Mouse (Mus musculus) ES-Bruce4 (cell line): ENCODE results near the gene 3110001I22Rik. TPM values are rescaled to one million over a fixed set of nuclear protein-coding genes. Genes with fewer than 3 reads are reported as not detected.

ENCODE experiments used
- H3K27ac ChIP-seq: 2 replicates; pipeline ENCODE4 v1.5.1; 2012; ENCODE audit warnings: low read length, inconsistent platforms; ENCODE audit not compliant: insufficient read depth
- H3K27me3 ChIP-seq: 2 replicates; pipeline ENCODE4 v1.6.1; 2012; ENCODE audit warnings: mild to moderate bottlenecking, low read length, inconsistent platforms; ENCODE audit not compliant: control insufficient read depth, poor library complexity, insufficient read depth, severe bottlenecking
- H3K36me3 ChIP-seq: 2 replicates; pipeline ENCODE4 v1.6.1; 2012; ENCODE audit warnings: inconsistent platforms, mild to moderate bottlenecking, low read length, moderate library complexity; ENCODE audit not compliant: control insufficient read depth, poor library complexity, insufficient read depth, severe bottlenecking
- H3K4me1 ChIP-seq: one replicate; pipeline ENCODE4 v1.8.1; 2011; ENCODE audit warnings: low read length; ENCODE audit not compliant: control insufficient read depth, insufficient read depth
- H3K4me3 ChIP-seq: 2 replicates; pipeline ENCODE4 v1.5.1; 2011; ENCODE audit warnings: low read depth, mild to moderate bottlenecking, low read length
- H3K9ac ChIP-seq: 2 replicates; pipeline ENCODE4 v1.6.1; 2012; ENCODE audit warnings: low read depth, mild to moderate bottlenecking, inconsistent platforms; ENCODE audit not compliant: poor library complexity, severe bottlenecking
- H3K9me3 ChIP-seq: replicated peaks from 2 replicates; pipeline ENCODE4 v1.6.1; 2012; ENCODE audit warnings: mild to moderate bottlenecking, low read length, inconsistent platforms; ENCODE audit not compliant: control insufficient read depth, poor library complexity, insufficient read depth, severe bottlenecking
- CTCF ChIP-seq: IDR thresholded peaks from one replicate; pipeline ENCODE4 v1.8.1; 2011; ENCODE audit warnings: low read depth, low read length
- EP300 ChIP-seq: IDR thresholded peaks from 2 replicates; pipeline ENCODE4 v1.6.1; 2011; ENCODE audit warnings: low read depth, low read length; ENCODE audit not compliant: insufficient read depth
- POLR2A ChIP-seq: IDR thresholded peaks from one replicate; pipeline ENCODE4 v1.8.1; 2011; ENCODE audit warnings: low read length; ENCODE audit not compliant: insufficient read depth
- polyA plus RNA-seq: library from polyadenylated mRNA; stranded (reverse); fragments of >200 nt; gene quantifications from 2 replicates; pipeline ENCODE4 v1.2.4, GENCODE M21; 2011; ENCODE audit warnings: low read depth; ENCODE audit not compliant: missing spikeins, insufficient read depth, insufficient read length

Gene 3110001I22Rik
- polyA plus RNA-seq, 1 experiment = 3.9 TPM

DNA sequence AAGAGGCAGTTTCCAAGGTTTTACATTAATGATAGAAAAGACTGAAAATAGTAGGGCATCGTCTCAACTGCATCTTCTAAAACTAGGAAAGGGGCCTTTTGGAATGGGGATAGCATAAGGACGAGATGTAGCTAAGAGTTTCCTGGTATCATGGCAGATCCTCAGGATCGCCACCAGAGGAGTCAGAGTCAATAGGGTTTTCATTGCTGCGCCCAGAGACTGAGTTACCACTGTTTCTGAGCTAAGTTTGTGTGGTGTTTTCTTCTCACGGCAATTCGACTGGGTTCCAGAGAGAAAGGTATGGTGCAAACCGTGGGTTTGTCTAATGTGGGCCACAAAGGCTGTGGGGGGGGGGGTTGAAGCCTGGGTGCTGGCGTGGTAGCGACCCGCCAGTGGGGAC is 32.9 kb downstream of the 3110001I22Rik start:
- no peak overlapping the region for H3K27ac ChIP-seq
- H3K9ac ChIP-seq = no peak overlapping the region
- no peaks in the 10 kb centered on the region for H3K9me3 ChIP-seq
- H3K27me3 ChIP-seq = no peaks in the 10 kb centered on the region
- no peaks in the 10 kb centered on the region for H3K4me1 ChIP-seq
- no peak overlapping the region for H3K4me3 ChIP-seq
- TF ChIP-seq CTCF (no peak), POLR2A (no peak), EP300 (no peak)
- H3K36me3 ChIP-seq = no peaks in the 10 kb centered on the region

- no peak overlapping the region for H3K9ac ChIP-seq
- TF ChIP-seq CTCF (no peak), EP300 (no peak), POLR2A (no peak)
- H3K27ac ChIP-seq = no peak overlapping the region
- no peaks in the 10 kb centered on the region for H3K27me3 ChIP-seq
- H3K9me3 ChIP-seq = no peaks in the 10 kb centered on the region
- H3K4me1 ChIP-seq = peaks cover 4% of the 10 kb centered on the region
- H3K4me3 ChIP-seq = no peak overlapping the region
- no peaks in the 10 kb centered on the region for H3K36me3 ChIP-seq
Measured at GRCm38 (mm10) chr16:13714910-13715309, 43.2 kb downstream of the 3110001I22Rik start.

GRCm38 (mm10) chr16:13716821-13717553 is 45.3 kb downstream of the 3110001I22Rik start:
- no peaks in the 10 kb centered on the region for H3K36me3 ChIP-seq
- no peaks in the 10 kb centered on the region for H3K27me3 ChIP-seq
- no peak overlapping the region for H3K9ac ChIP-seq
- no peak for TF ChIP-seq EP300
- TF ChIP-seq POLR2A = no peak
- no peak for TF ChIP-seq CTCF
- H3K4me3 ChIP-seq = no peak overlapping the region
- no peaks in the 10 kb centered on the region for H3K9me3 ChIP-seq
- no peak overlapping the region for H3K27ac ChIP-seq
- peaks cover 4% of the 10 kb centered on the region for H3K4me1 ChIP-seq

DNA sequence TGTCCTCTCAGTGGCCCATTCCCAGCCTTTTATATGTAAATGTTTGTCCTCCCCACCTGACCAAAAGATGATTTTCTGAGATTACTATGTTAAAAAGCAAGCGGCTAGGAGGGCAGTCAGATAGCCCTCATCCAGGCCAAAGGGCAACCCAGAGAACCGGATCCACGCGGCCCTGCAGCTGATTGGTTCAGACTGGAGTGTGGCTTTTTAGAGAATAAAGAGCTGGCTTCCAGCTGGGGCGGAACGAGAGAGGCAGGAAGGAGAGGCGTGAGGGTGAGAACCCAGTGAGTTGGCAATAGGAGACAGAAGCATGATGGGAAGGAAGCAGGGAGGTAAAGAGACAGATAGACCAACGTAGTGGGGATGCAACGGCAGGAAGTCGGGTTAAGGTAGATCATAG is 51.2 kb downstream of the 3110001I22Rik start:
- no peaks in the 10 kb centered on the region for H3K36me3 ChIP-seq
- no peak overlapping the region for H3K9ac ChIP-seq
- TF ChIP-seq EP300 (no peak), POLR2A (no peak), CTCF (no peak)
- H3K4me3 ChIP-seq = no peak overlapping the region
- no peaks in the 10 kb centered on the region for H3K9me3 ChIP-seq
- no peak overlapping the region for H3K27ac ChIP-seq
- peaks cover 4% of the 10 kb centered on the region for H3K4me1 ChIP-seq
- no peaks in the 10 kb centered on the region for H3K27me3 ChIP-seq

- Histone ChIP-seq H3K4me3 (no peak overlapping the region), H3K9me3 (no peaks in the 10 kb centered on the region), H3K27ac (no peak overlapping the region), H3K9ac (no peak overlapping the region), H3K36me3 (no peaks in the 10 kb centered on the region), H3K4me1 (peaks cover 5% of the 10 kb centered on the region), H3K27me3 (no peaks in the 10 kb centered on the region)
- TF ChIP-seq CTCF (no peak), POLR2A (no peak), EP300 (no peak)
Measured at GRCm38 (mm10) chr16:13727811-13728335, 56.1 kb downstream of the 3110001I22Rik start.

Other genes with a start within 250 kb of the 3110001I22Rik start
- 68.0 and 80.3 TPM in 2 replicates for gene Parn, start 3.8 kb upstream of the 3110001I22Rik start, polyA plus RNA-seq
- 24.1 and 25.5 TPM in 2 replicates for gene Bfar, start 71 bp upstream of the 3110001I22Rik start, polyA plus RNA-seq
- 7.8 and 11.8 TPM in 2 replicates for gene Pla2g10, start 59.1 kb downstream of the 3110001I22Rik start, polyA plus RNA-seq
- gene Rrn3, start 108.8 kb downstream of the 3110001I22Rik start, polyA plus RNA-seq = 131 and 134 TPM in 2 replicates
- gene Ntan1, start 146.9 kb downstream of the 3110001I22Rik start, polyA plus RNA-seq = 57.6 and 61.3 TPM in 2 replicates
- 135 and 156 TPM in 2 replicates for gene Pdxdc1, start 231.2 kb downstream of the 3110001I22Rik start, polyA plus RNA-seq
- gene Mpv17l, start 231.2 kb downstream of the 3110001I22Rik start, polyA plus RNA-seq = 19.9 and 28.4 TPM in 2 replicates